Mouse (Mus musculus): ENCODE results near the gene Btbd11. TPM values are rescaled to one million over a fixed set of nuclear protein-coding genes. Genes with fewer than 3 reads are reported as not detected.

Btbd11 gene
- total and polyA plus RNA-seq, 3 experiments = 10.1 to 18.5 (median 15.4) TPM

DNA sequence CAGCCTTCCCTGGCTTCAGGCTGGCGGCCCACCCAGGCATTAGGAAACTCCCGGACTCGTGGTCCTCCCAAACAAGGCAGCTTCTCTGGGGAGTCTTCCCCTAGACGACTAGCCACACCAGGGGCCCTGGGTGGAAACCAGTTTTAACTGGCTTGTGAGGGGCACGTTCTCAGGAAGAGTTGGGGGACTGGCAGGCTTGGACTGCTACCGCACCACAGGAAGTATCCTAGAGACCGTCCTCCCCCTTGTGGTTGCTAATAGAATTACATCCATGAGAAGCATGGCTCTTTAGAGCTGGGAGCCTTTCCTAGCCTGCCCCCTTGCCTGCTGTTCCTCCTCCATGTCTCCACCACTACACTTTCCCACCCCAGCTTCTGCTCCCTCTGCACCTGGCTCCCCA lies 265.1 kb downstream of the Btbd11 start (continued):
- TF ChIP-seq ETS1 (conservative IDR thresholded peaks at IDR 0.05; ENCODE audit: low read depth, low read length) (no peak), SMC3 (IDR thresholded peaks at IDR 0.05; ENCODE audit: low read depth, low read length) (peak; percentile 88), JUN (IDR thresholded peaks at IDR 0.05; ENCODE audit: insufficient read depth, low read depth, low read length) (no peak), MXI1 (IDR thresholded peaks at IDR 0.05; ENCODE audit: low read depth, low read length) (no peak), E2F4 (IDR thresholded peaks at IDR 0.05; ENCODE audit: insufficient replicate concordance, low read depth, low read length) (no peak), MAFK (IDR thresholded peaks at IDR 0.05; ENCODE audit: insufficient replicate concordance, low read length) (no peak), ELF1 (IDR thresholded peaks at IDR 0.05; ENCODE audit: low read depth, low read length) (peak; percentile 31; the same call in 1 of the 2 replicates)

DNA sequence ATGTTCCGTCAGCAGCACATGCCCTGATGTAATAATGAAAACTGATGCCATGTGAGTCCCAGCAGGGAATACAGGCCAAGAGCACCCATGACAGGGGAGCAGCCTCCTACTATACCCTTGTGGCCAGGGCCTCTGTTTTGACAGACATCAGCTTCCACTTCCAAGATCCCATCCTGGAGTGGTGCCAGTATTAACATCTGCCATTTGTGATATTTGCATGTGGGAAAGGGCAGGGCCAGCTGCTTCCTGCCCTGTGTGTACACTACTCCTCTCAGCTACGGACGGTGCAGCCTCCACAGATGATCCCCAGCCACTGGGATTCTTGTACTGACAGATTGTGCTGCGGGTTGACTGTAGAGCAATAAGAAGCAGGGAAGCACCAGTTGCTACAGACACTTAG lies 269.3 kb downstream of the Btbd11 start:
- dilution Hi-C loops (cut with MboI; ENCODE audit: extremely low pct_ligation_motif_present, extremely low pct_unique_long_range_greater_than_20kb, low sequenced_read_pairs) (no loop called here), in situ Hi-C loops (cut with MboI; ENCODE audit: low pct_ligation_motif_present, low pct_unique_long_range_greater_than_20kb, low sequenced_read_pairs) (loop anchor here (5.0 kb wide), 1 partner anchor 269 kb away; the partner anchor contains the start of gene Btbd11)
- Histone ChIP-seq H3K4me1 (ENCODE audit: control insufficient read depth in 1 of 2, insufficient read depth in 2 of 2) (peaks cover 8 to 43% of the 10 kb centered on the region in 2 experiments), H3K4me3 (replicated peaks in 1 of 3; ENCODE audit: low read depth in 2 of 3, low read length in 2 of 3, poor library complexity in 1 of 3) (peak overlapping the region in 1 of 3 experiments; percentile 12), H3K4me2 (ENCODE audit: insufficient read depth, low read depth, poor library complexity, severe bottlenecking) (no peak overlapping the region), H3K9ac (ENCODE audit: insufficient read depth, low read depth) (no peak overlapping the region), H3K9me3 (replicated peaks; ENCODE audit: low read length) (no peaks in the 10 kb centered on the region), H3K36me3 (replicated peaks in 1 of 2; ENCODE audit: control insufficient read depth in 1 of 2, insufficient read depth in 1 of 2, low read length in 1 of 2) (peaks cover 0 to 44% of the 10 kb centered on the region in 2 experiments), H3K79me2 (replicated peaks; ENCODE audit: control insufficient read depth, extremely low read depth, insufficient read depth, poor library complexity, severe bottlenecking) (no peaks in the 10 kb centered on the region), H3K27me3 (replicated peaks) (no peaks in the 10 kb centered on the region), H3K27ac (ENCODE audit: insufficient read depth, low read depth) (no peak overlapping the region)
- peak; percentile 45 for DNase-seq (ENCODE audit: extremely low read depth)
- no peak for TF ChIP-seq TBP (conservative IDR thresholded peaks at IDR 0.05; ENCODE audit: low read depth, low read length)
- TF ChIP-seq JUND (conservative IDR thresholded peaks at IDR 0.05; ENCODE audit: low read depth, low read length) = no peak
- no peak for TF ChIP-seq E2F4 (IDR thresholded peaks at IDR 0.05; ENCODE audit: insufficient replicate concordance, low read depth, low read length)
- no peak for TF ChIP-seq NELFE (IDR thresholded peaks at IDR 0.05; ENCODE audit: low read depth, low read length)
- no peak for TF ChIP-seq KAT2A (IDR thresholded peaks at IDR 0.05; ENCODE audit: insufficient replicate concordance, low read length)
- 0 out of 2 replicates have a peak, but pooled peaks have one; percentile 21 for TF ChIP-seq SIN3A (IDR thresholded peaks at IDR 0.05; ENCODE audit: low read length)
- TF ChIP-seq JUN (IDR thresholded peaks at IDR 0.05; ENCODE audit: insufficient read depth, low read depth, low read length) = no peak
- TF ChIP-seq SMC3 (IDR thresholded peaks at IDR 0.05; ENCODE audit: low read depth, low read length) = no peak
- no peak for TF ChIP-seq USF1 (IDR thresholded peaks at IDR 0.05; ENCODE audit: low read depth, low read length)
- 0 out of 2 replicates have a peak, but pooled peaks have one; percentile 22 for TF ChIP-seq MEF2A (IDR thresholded peaks at IDR 0.05; ENCODE audit: borderline replicate concordance, low read depth, low read length)
- peak; percentile 60; the same call in 1 of the 2 replicates for TF ChIP-seq TCF12 (IDR thresholded peaks at IDR 0.05; ENCODE audit: low read depth, low read length)
- no peak for TF ChIP-seq HCFC1 (IDR thresholded peaks at IDR 0.05; ENCODE audit: low read depth, low read length)
- TF ChIP-seq CHD2 (IDR thresholded peaks at IDR 0.05; ENCODE audit: low read length) = no peak
- TF ChIP-seq PAX5 (IDR thresholded peaks at IDR 0.05; ENCODE audit: low read length) = no peak
- TF ChIP-seq EP300 (IDR thresholded peaks at IDR 0.05; ENCODE audit: low read length) = no peak; the same call in 1 of the 2 replicates
- no peak for TF ChIP-seq USF2 (conservative IDR thresholded peaks at IDR 0.05; ENCODE audit: low read depth, low read length)
- no peak for TF ChIP-seq BHLHE40 (IDR thresholded peaks at IDR 0.05; ENCODE audit: low read depth, low read length)
- no peak for TF ChIP-seq MAX (IDR thresholded peaks at IDR 0.05; ENCODE audit: low read length)
- no peak for TF ChIP-seq POLR2AphosphoS2 (IDR thresholded peaks at IDR 0.05; ENCODE audit: low read depth, low read length)
- no peak for TF ChIP-seq GABPA (IDR thresholded peaks at IDR 0.05; ENCODE audit: insufficient replicate concordance, low read depth, low read length)
- no peak for TF ChIP-seq MYC (IDR thresholded peaks at IDR 0.05; ENCODE audit: low read depth, low read length)
- TF ChIP-seq MXI1 (IDR thresholded peaks at IDR 0.05; ENCODE audit: low read depth, low read length) = no peak
- no peak for TF ChIP-seq RAD21 (IDR thresholded peaks at IDR 0.05; ENCODE audit: low read depth, low read length)
- no peak for TF ChIP-seq POLR2A (IDR thresholded peaks at IDR 0.05; ENCODE audit: low read depth, low read length)

All from CH12.LX (cell line).